Mouse (Mus musculus): ENCODE results near the gene Nlrp4c. TPM values are rescaled to one million over a fixed set of nuclear protein-coding genes. Genes with fewer than 3 reads are reported as not detected.
A peak's percentile ranks its signal among the peaks of the same experiment; 100 is the strongest.
"Not testable (repeated sequence)": the region's sequence is repeated elsewhere in the genome, so short reads cannot be mapped to it uniquely, and the experiment has no call there.

Gene Nlrp4c
- total RNA-seq (2021), result not detected
- long read RNA-seq, experiment 1, result 0 reads
- long read RNA-seq, experiment 2, result 0 reads

- DNase-seq (ENCODE audit: low spot score in 2 of 2), result no peak
These were observed at the start of gene Nlrp4c for GRCm38 (mm10) chr7:6044861-6045260. Nlrp4c (plus strand) TSS chr7:6045161.

DNA sequence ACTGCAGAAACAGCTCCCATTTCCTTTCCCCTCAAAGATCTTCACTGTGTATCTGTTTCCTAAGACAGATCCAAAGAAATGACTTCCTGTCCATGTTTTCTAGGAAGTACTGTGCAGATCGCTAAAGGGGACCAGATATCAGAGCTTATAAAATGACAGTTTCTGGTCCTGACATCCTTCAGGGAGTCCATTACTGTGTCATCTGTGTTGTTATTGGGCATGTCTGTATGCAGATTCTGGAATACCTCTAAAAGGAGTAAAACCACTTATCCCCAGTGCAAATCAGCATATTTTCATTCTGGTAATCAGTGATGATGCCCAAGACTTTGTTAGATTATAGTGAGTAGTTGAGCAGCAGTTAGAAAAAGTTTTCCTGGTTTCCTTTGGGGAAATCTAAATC is 34.1 kb upstream of the Nlrp4c start, which contains the start of gene Vmn1r65:
TSS of gene Vmn1r65 (minus strand) at position 101 of the 400 bp plus-strand sequence.
- DNase-seq (ENCODE audit: low spot score in 2 of 2), result no peak

- no peak for DNase-seq (ENCODE audit: low spot score in 2 of 2)
These were observed 74.5 kb downstream of the Nlrp4c start for GRCm38 (mm10) chr7:6119501-6119900.

DNA sequence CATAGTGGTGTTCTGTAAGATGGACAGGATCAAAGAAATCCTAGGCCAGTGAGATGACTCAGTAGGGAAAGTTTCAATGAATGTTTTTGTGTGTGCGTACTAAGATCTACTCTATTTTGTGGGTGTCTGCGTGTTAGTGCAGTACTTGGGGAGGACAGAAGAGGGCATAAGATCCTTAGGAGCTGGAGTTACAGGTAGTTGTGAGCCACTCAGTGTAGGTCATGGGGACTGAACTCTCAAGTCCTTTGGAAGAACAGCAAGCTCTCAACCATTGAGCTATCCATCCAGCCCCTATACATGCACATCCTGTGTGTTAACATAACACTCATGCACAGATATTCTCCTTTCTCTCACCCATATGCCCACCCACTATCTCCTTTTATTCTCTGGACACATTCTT is 75.1 kb downstream of the Nlrp4c start:
- DNase-seq (ENCODE audit: low spot score in 2 of 2), result not testable (repeated sequence)

DNA sequence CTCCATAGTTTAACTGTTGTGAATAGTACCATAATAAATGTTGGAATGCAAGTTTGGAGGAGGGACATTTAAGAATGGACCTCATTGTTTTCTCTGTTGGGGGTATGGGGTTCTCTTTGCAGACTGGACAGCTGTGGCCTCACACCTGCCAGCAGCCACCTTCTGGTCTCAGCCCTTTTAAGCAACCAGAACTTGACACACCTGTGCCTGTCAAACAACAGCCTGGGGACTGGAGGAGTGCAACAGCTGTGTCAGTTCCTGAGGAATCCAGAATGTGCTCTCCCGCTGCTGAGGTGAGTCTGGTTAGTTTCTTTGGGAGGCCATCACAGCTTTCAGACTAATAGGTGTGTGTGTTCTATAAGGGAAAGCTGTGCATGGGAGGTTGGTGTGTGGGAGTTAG is 76.2 kb downstream of the Nlrp4c start:
- not testable (repeated sequence) for DNase-seq (ENCODE audit: low spot score in 2 of 2)

- DNase-seq (ENCODE audit: low spot score in 2 of 2), result peak; percentile 73 to 74
These were observed 81.9 kb downstream of the Nlrp4c start for GRCm38 (mm10) chr7:6126690-6127448.

DNA sequence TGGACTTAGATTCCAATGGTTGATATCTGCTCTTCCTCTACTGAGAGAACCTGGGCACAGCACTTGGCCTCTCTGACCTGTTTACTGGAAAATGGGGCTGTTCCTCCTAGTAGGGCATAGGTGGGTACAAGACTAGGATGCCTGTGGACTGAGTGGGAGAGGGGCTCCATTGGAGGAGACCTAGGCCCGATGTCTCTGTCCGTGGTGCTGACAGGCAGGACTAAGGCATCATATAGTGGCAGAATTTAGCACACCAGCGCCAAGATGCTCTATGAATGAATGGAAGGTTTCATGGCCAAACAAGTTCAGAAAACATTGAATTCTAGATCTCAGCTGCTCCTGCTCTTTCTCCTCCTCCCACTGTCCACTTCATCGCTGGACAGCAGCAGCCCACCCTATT is 85.4 kb downstream of the Nlrp4c start:
- no peak for DNase-seq (ENCODE audit: low spot score in 2 of 2)

- DNase-seq (ENCODE audit: low spot score in 2 of 2), result no peak
These were observed 87.7 kb downstream of the Nlrp4c start for GRCm38 (mm10) chr7:6132646-6133045.

GRCm38 (mm10) chr7:6136497-6136896 is 91.5 kb downstream of the Nlrp4c start:
- DNase-seq (ENCODE audit: low spot score in 2 of 2), result peak in 1 of 2 experiments; percentile 12

- DNase-seq (ENCODE audit: low spot score in 2 of 2), result no peak
These were observed 94.3 kb downstream of the Nlrp4c start for GRCm38 (mm10) chr7:6139295-6139694.

- DNase-seq (ENCODE audit: low spot score in 2 of 2), result no peak
These were observed 99.1 kb downstream of the Nlrp4c start for GRCm38 (mm10) chr7:6143991-6144531.

DNA sequence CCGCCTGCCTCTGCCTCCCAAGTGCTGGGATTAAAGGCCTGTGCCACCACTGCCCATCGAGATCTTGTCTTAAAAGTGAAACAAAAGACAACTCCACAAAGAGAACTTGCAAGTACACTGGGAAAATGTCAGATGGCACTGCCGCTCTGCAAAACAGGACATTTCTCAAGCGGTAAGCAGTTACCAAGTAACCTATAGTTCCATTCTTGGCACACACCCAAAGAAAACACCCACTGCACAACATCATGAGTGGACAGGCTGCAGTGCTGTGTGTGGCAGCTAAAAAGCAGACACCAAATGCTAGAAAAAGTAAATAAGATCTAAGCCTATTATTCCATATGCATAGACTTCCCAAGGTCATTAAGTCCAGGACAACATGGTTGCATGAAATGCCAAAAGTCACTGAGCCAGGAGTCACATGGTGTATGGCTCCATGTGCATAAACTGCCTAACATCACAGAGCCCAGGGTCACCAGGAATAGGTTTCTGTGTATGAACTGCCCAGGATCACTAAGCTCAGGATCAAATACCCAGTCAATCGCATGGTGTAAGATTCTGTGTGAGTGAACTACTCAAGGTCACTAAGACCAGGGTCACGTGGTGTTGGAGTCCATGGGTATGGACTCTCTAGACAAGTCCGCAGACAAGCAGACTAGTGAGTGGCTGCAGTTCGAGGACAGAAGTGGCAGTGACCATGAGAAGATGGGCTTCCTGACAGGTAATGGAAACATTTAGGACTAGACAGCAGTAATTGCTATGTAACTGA is 100.6 kb downstream of the Nlrp4c start:
- DNase-seq (ENCODE audit: low spot score in 2 of 2), result no peak

DNA sequence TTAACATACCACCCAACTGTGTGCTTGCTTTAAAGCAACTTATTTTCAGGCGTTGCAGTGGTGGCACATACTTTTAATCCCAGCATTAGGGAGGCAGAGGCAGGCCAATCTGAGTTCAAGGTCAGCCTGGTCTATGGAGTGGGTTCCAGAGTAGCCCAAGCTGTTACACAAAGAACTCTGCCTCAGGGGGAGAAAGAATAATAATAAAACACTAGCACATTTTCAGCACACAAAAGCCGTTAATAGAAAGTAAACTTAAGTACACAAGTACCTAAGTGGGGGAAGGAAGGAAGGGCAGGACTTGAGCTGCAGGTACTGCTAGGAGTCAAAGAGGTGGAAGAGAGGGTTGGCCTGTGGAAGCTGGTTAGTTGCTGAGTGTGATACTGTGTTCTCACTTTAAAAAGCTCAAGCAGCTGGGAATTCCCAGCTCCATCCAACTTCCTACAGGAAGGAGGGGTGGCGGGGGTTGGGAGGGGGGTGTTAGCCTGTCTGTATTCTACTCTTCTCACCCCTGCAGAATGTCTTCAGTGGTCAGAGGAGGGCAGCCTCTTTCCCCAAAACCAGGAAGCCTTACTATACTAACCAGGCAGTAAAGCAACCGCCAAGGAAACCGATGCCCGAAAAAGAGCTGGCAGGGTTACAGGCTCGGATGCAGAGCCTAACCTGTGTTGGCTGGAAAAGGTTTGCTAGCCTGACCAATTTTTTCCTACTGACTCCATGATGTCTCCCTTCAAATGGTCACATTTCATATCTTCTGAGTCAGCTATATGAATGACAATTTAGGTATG is 101.4 kb downstream of the Nlrp4c start:
- DNase-seq (ENCODE audit: low spot score in 2 of 2), result no peak

DNA sequence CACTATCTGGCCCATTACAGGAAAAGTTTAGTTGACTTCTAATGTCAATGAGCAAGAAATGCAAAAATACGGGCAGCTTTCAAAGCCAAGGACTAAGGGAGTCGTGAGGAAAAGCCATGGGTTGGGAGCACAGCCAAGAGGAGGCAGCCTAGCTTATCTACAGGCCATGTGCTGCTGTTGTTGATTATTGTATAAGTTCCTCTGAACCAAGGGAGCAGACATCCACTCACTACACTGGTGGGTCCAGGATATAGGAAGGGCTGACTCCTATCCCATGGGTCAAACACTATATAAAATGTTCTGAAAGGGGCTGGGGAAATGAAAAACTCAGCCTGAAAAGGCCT is 102.0 kb downstream of the Nlrp4c start:
- no peak for DNase-seq (ENCODE audit: low spot score in 2 of 2)

- no peak for DNase-seq (ENCODE audit: low spot score in 2 of 2)
These were observed 102.7 kb downstream of the Nlrp4c start for GRCm38 (mm10) chr7:6147688-6148087.

GRCm38 (mm10) chr7:6151266-6151665 is 106.3 kb downstream of the Nlrp4c start:
- DNase-seq (ENCODE audit: low spot score in 2 of 2), result no peak

DNA sequence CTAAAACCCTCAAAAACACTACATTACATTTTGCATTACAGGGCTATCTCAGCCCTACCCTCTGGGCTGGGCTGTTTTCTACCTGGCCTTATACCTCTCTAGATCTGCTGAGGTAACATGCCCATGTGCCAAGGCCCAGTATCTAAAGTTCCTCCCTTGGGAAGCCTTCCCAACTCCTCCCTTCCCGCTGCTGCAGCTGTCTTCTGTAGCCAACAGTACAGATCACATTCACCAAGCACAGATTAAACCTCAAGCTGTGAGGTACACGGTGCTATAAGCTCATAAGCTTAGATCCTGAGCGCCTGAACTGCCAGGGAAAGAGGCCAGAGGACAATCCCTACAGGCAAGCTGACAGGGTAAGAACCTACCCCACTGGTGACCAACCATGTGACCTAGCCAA is 107.1 kb downstream of the Nlrp4c start:
- DNase-seq (ENCODE audit: low spot score in 2 of 2), result no peak

DNA sequence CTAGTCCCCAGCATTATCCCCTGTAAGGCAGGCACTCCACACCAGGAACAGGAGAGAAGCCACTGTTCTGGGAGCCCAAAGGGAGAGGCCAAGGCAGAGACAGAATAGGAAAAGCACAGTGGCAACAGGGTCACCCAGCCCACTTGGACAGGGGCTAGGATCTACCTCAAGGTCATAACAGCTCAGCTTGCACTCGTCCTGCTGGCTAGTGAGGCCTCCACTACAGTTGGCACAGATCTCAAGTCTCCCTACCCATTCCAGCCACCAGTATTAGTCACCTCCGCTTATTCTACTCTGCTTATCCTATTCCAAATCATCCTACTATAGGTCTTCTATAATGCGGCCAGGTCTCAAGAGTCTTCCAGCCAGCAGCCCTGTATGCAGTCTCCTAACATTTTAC is 108.2 kb downstream of the Nlrp4c start:
- DNase-seq (ENCODE audit: low spot score in 2 of 2), result no peak

GRCm38 (mm10) chr7:6154164-6154563 is 109.2 kb downstream of the Nlrp4c start:
- DNase-seq (ENCODE audit: low spot score in 2 of 2), result no peak
